Mouse (Mus musculus) C2C12 (cell line): ENCODE data around the gene Ddx42. TPM values are rescaled to one million over a fixed set of nuclear protein-coding genes. Genes with fewer than 3 reads are reported as not detected.

Experiments used
- H3K27me3 ChIP-seq: one replicate; pipeline ENCODE4 v1.6.1; 2011; ENCODE audit not compliant: control insufficient read depth, insufficient read depth, insufficient read length
- H3K36me3 ChIP-seq: one replicate; pipeline ENCODE4 v1.6.1; 2011; ENCODE audit not compliant: control insufficient read depth, insufficient read depth
- H3K4me3 ChIP-seq: one replicate; pipeline ENCODE4 v1.5.1; 2011; ENCODE audit warnings: mild to moderate bottlenecking, control low read depth; ENCODE audit not compliant: poor library complexity, insufficient read depth, severe bottlenecking
- H3K79me2 ChIP-seq: one replicate; pipeline ENCODE4 v1.6.1; 2011; ENCODE audit not compliant: control insufficient read depth, insufficient read depth
- H3K79me3 ChIP-seq: one replicate; pipeline ENCODE4 v1.6.1; 2011; ENCODE audit warnings: low read depth, control low read depth
- H3ac ChIP-seq: one replicate; pipeline ENCODE3; 2011; ENCODE audit warnings: low read depth; ENCODE audit not compliant: control insufficient read depth, insufficient read length
- CEBPB ChIP-seq: IDR thresholded peaks from one replicate; pipeline ENCODE4 v1.6.1; 2011; ENCODE audit warnings: low read depth, mild to moderate bottlenecking, control low read depth, moderate library complexity
- CTCF ChIP-seq: IDR thresholded peaks from one replicate; pipeline ENCODE4 v1.5.1; 2011; ENCODE audit not compliant: control insufficient read depth, insufficient read depth, insufficient read length
- FOSL1 ChIP-seq: IDR thresholded peaks from one replicate; pipeline ENCODE4 v1.8.0; 2011; ENCODE audit warnings: mild to moderate bottlenecking, low read length; ENCODE audit not compliant: poor library complexity, insufficient read depth, severe bottlenecking
- MAX ChIP-seq: IDR thresholded peaks from one replicate; pipeline ENCODE4 v1.6.1; 2011; ENCODE audit warnings: mild to moderate bottlenecking, control low read depth
- MYOD1 ChIP-seq: IDR thresholded peaks from one replicate; pipeline ENCODE4 v1.6.1; 2011; ENCODE audit warnings: low read depth; ENCODE audit not compliant: control insufficient read depth, insufficient read length
- MYOG ChIP-seq: IDR thresholded peaks from one replicate; pipeline ENCODE4 v1.6.1; 2011; ENCODE audit not compliant: control insufficient read depth, insufficient read length; ENCODE audit errors: extremely low read depth
- USF1 ChIP-seq: IDR thresholded peaks from one replicate; pipeline ENCODE4 v1.6.1; 2011; ENCODE audit warnings: low read depth, mild to moderate bottlenecking, control low read depth, moderate library complexity
- polyA plus RNA-seq: library from polyadenylated mRNA; unstranded; fragments of >200 nt; fragmentation: generic; extraction: Trizol; gene quantifications from one replicate; pipeline ENCODE4 v1.2.1, GENCODE M21; 2012; ENCODE audit warnings: missing spikeins

The Ddx42 gene
- polyA plus RNA-seq, 1 experiment, result 19.5 TPM

GRCm38 (mm10) chr11:106260826-106261450 lies 44.2 kb downstream of the Ddx42 start:
- no peak for TF ChIP-seq MAX
- no peak for TF ChIP-seq CTCF
- no peak for TF ChIP-seq MYOG
- TF ChIP-seq USF1, result no peak
- TF ChIP-seq MYOD1, result no peak
- TF ChIP-seq FOSL1, result no peak
- TF ChIP-seq CEBPB, result no peak
- no peaks in the 10 kb centered on the region for H3K27me3 ChIP-seq
- H3K4me3 ChIP-seq, result no peak overlapping the region
- H3K79me3 ChIP-seq, result peaks cover 45% of the 10 kb centered on the region
- H3K36me3 ChIP-seq, result peaks cover 81% of the 10 kb centered on the region
- H3K79me2 ChIP-seq, result peaks cover 56% of the 10 kb centered on the region
- no peak overlapping the region for H3ac ChIP-seq

GRCm38 (mm10) chr11:106263963-106264362 lies 47.2 kb downstream of the Ddx42 start:
- Histone ChIP-seq H3K27me3 (no peaks in the 10 kb centered on the region), H3K79me3 (peaks cover 24% of the 10 kb centered on the region), H3K79me2 (peaks cover 42% of the 10 kb centered on the region), H3ac (no peak overlapping the region), H3K36me3 (peaks cover 80% of the 10 kb centered on the region), H3K4me3 (no peak overlapping the region)
- TF ChIP-seq CTCF (no peak), USF1 (no peak), FOSL1 (no peak)

- TF ChIP-seq CTCF (no peak), MYOD1 (no peak), FOSL1 (no peak), USF1 (no peak), MYOG (no peak), MAX (no peak), CEBPB (no peak)
- Histone ChIP-seq H3K79me2 (peaks cover 45% of the 10 kb centered on the region), H3K27me3 (no peaks in the 10 kb centered on the region), H3K79me3 (peaks cover 23% of the 10 kb centered on the region), H3ac (no peak overlapping the region), H3K36me3 (peaks cover 74% of the 10 kb centered on the region), H3K4me3 (no peak overlapping the region)
These were observed 48.3 kb downstream of the Ddx42 start for GRCm38 (mm10) chr11:106264988-106265387.

GRCm38 (mm10) chr11:106265570-106265969 lies 48.8 kb downstream of the Ddx42 start:
- Histone ChIP-seq H3K79me3 (peaks cover 24% of the 10 kb centered on the region), H3ac (no peak overlapping the region), H3K79me2 (peaks cover 45% of the 10 kb centered on the region), H3K4me3 (no peak overlapping the region), H3K36me3 (peaks cover 72% of the 10 kb centered on the region), H3K27me3 (no peaks in the 10 kb centered on the region)
- TF ChIP-seq MAX (no peak), MYOD1 (no peak), CTCF (no peak), CEBPB (no peak), USF1 (no peak), MYOG (no peak), FOSL1 (no peak)

- Histone ChIP-seq H3K27me3 (no peaks in the 10 kb centered on the region), H3K79me2 (peaks cover 45% of the 10 kb centered on the region), H3K36me3 (peaks cover 63% of the 10 kb centered on the region), H3ac (no peak overlapping the region), H3K79me3 (peaks cover 26% of the 10 kb centered on the region), H3K4me3 (no peak overlapping the region)
- no peak for TF ChIP-seq MYOD1
- no peak for TF ChIP-seq MYOG
- TF ChIP-seq CTCF, result no peak
These were observed 49.7 kb downstream of the Ddx42 start for GRCm38 (mm10) chr11:106266431-106266830.

GRCm38 (mm10) chr11:106267311-106267852 lies 50.7 kb downstream of the Ddx42 start:
- Histone ChIP-seq H3K79me2 (peaks cover 51% of the 10 kb centered on the region), H3K79me3 (peaks cover 32% of the 10 kb centered on the region), H3K36me3 (peaks cover 54% of the 10 kb centered on the region), H3ac (no peak overlapping the region), H3K4me3 (no peak overlapping the region), H3K27me3 (no peaks in the 10 kb centered on the region)
- TF ChIP-seq FOSL1 (no peak), MYOG (no peak), MYOD1 (no peak), USF1 (no peak), MAX (no peak), CTCF (no peak), CEBPB (no peak)
